Mouse (Mus musculus) hindbrain, postnatal 0 days (tissue): ENCODE data around the gene Coro7. TPM values are rescaled to one million over a fixed set of nuclear protein-coding genes. Genes with fewer than 3 reads are reported as not detected.

ENCODE experiments used
- ATAC-seq: fragments of 200-750 bp; cut with Nextera tagmentation; 2 replicates; pipeline ENCODE4 v1.8.0; 2017; ENCODE audit warnings: mild to moderate bottlenecking, moderate TSS enrichment, moderate library complexity
- DNase-seq: peaks from one replicate; pipeline ENCODE4 v3.0.0-alpha.2; 2015; ENCODE audit warnings: low spot score
- H3K27ac ChIP-seq: fragments of 300-500 bp; sonication (generic); 2 replicates; pipeline ENCODE4 v1.5.1; 2014; ENCODE audit warnings: mild to moderate bottlenecking
- H3K27me3 ChIP-seq: fragments of 300-500 bp; sonication (generic); 2 replicates; pipeline ENCODE4 v1.6.1; 2014; ENCODE audit warnings: low read length, mixed read lengths; ENCODE audit not compliant: insufficient read depth
- H3K36me3 ChIP-seq: fragments of 300-500 bp; sonication (generic); 2 replicates; pipeline ENCODE4 v1.6.1; 2014; ENCODE audit warnings: low read length, mixed read lengths; ENCODE audit not compliant: insufficient read depth
- H3K4me1 ChIP-seq: fragments of 300-500 bp; sonication (generic); 2 replicates; pipeline ENCODE4 v1.6.1; 2014; ENCODE audit warnings: antibody characterized with exemption, low read length, mixed read lengths; ENCODE audit not compliant: insufficient read depth
- H3K4me2 ChIP-seq: fragments of 300-500 bp; sonication (generic); 2 replicates; pipeline ENCODE4 v1.6.1; 2014; ENCODE audit warnings: low read depth, mild to moderate bottlenecking, low read length, moderate library complexity, mixed read lengths
- H3K4me3 ChIP-seq: fragments of 300-500 bp; sonication (generic); 2 replicates; pipeline ENCODE4 v1.5.1; 2014; ENCODE audit warnings: low read length
- H3K9ac ChIP-seq: fragments of 300-500 bp; sonication (generic); replicated peaks from 2 replicates; pipeline ENCODE4 v1.6.1; 2014; ENCODE audit warnings: mild to moderate bottlenecking, low read length, moderate library complexity, mixed read lengths
- H3K9me3 ChIP-seq: fragments of 300-500 bp; sonication (generic); 2 replicates; pipeline ENCODE4 v1.6.1; 2016; ENCODE audit warnings: low read length, mixed read lengths
- CTCF ChIP-seq: IDR thresholded peaks from 2 replicates; pipeline ENCODE4 v1.5.1; 2016; ENCODE audit warnings: antibody characterized with exemption, control low read depth, low read depth
- WGBS: fragments of 180-500 bp; shearing (Covaris S2); extraction: QIAGEN DNeasy Blood & Tissue Kit; methylation state at CpG from one replicate; pipeline ENCODE4 v1.1.7; 2014; 5-methylcytosine and 5-hydroxymethylcytosine counted together
- polyA plus RNA-seq: library from polyadenylated mRNA; unstranded; fragments of >200 nt; fragmentation: Nextera tagmentation; extraction: Ambion mirVana; gene quantifications from 2 replicates; pipeline ENCODE4 v1.2.1, GENCODE M21; 2015
- total RNA-seq: library from RNA; depleted of rRNA; stranded (reverse); fragments of >200 nt; gene quantifications from 2 replicates; pipeline ENCODE4 v1.2.3, GENCODE M21; 2014; rRNA removed

Gene Coro7
- total and polyA plus RNA-seq, 2 experiments from 2014 or later: 29.1 to 43.3 TPM

GRCm38 (mm10) chr16:4576873-4577272 lies 102.7 kb downstream of the Coro7 start:
- H3K27ac ChIP-seq: no peak overlapping the region
- no peaks in the 10 kb centered on the region for H3K9me3 ChIP-seq
- no peak overlapping the region for H3K4me3 ChIP-seq
- ATAC-seq (no peak), DNase-seq (no peak)
- no peaks in the 10 kb centered on the region for H3K27me3 ChIP-seq
- no peaks in the 10 kb centered on the region for H3K4me1 ChIP-seq
- H3K36me3 ChIP-seq: no peaks in the 10 kb centered on the region
- TF ChIP-seq CTCF: no peak
- no peak overlapping the region for H3K4me2 ChIP-seq
- WGBS: 62% methylated on average over 2 of the region's 2 CpGs
- no peak overlapping the region for H3K9ac ChIP-seq

Other genes starting within 250 kb of the Coro7 start
- gene Srl, start 138.0 kb downstream of the Coro7 start, total RNA-seq: 28.3 and 50.6 TPM in 2 replicates
- 8.7 and 10.6 TPM in 2 replicates for gene Srl, start 138.0 kb downstream of the Coro7 start, polyA plus RNA-seq
- 7.8 and 9.3 TPM in 2 replicates for gene Tfap4, start 119.9 kb downstream of the Coro7 start, total RNA-seq
- 7.0 and 7.6 TPM in 2 replicates for gene Tfap4, start 119.9 kb downstream of the Coro7 start, polyA plus RNA-seq
- gene Glis2, start 85.1 kb downstream of the Coro7 start, total RNA-seq: 25.8 and 28.2 TPM in 2 replicates
- gene Glis2, start 85.1 kb downstream of the Coro7 start, polyA plus RNA-seq: 12.0 and 12.5 TPM in 2 replicates
- gene Pam16, start 54.8 kb downstream of the Coro7 start, total RNA-seq: 25.4 and 88.3 TPM in 2 replicates
- 135 and 140 TPM in 2 replicates for gene Pam16, start 54.8 kb downstream of the Coro7 start, polyA plus RNA-seq
- gene Vasn, start 39.8 kb downstream of the Coro7 start, total RNA-seq: 18.4 and 18.8 TPM in 2 replicates
- gene Vasn, start 39.8 kb downstream of the Coro7 start, polyA plus RNA-seq: 6.1 and 7.3 TPM in 2 replicates
- gene Dnaja3, start 39.8 kb downstream of the Coro7 start, total RNA-seq: 49.6 and 50.6 TPM in 2 replicates
- gene Dnaja3, start 39.8 kb downstream of the Coro7 start, polyA plus RNA-seq: 52.9 and 54.3 TPM in 2 replicates
- 30.7 and 31.8 TPM in 2 replicates for gene Nmral1, start 39.6 kb upstream of the Coro7 start, total RNA-seq
- gene Nmral1, start 39.6 kb upstream of the Coro7 start, polyA plus RNA-seq: 33.1 and 35.4 TPM in 2 replicates
- 36.0 and 41.2 TPM in 2 replicates for gene Hmox2, start 46.6 kb upstream of the Coro7 start, total RNA-seq
- gene Hmox2, start 46.6 kb upstream of the Coro7 start, polyA plus RNA-seq: 93.4 and 101 TPM in 2 replicates
- gene Cdip1, start 110.5 kb upstream of the Coro7 start, total RNA-seq: 147 and 148 TPM in 2 replicates
- gene Cdip1, start 110.5 kb upstream of the Coro7 start, polyA plus RNA-seq: 133 and 135 TPM in 2 replicates
- 0.47 TPM in 1 of 2 replicates, not detected in the other for gene 4930562C15Rik, start 155.6 kb upstream of the Coro7 start, total RNA-seq
- 0.29 and 0.31 TPM in 2 replicates for gene 4930562C15Rik, start 155.6 kb upstream of the Coro7 start, polyA plus RNA-seq
- 37.6 and 38.8 TPM in 2 replicates for gene Ubald1, start 200.5 kb upstream of the Coro7 start, total RNA-seq
- gene Ubald1, start 200.5 kb upstream of the Coro7 start, polyA plus RNA-seq: 66.3 and 66.6 TPM in 2 replicates
- 217 and 235 TPM in 2 replicates for gene Mgrn1, start 206.5 kb upstream of the Coro7 start, total RNA-seq
- 123 and 126 TPM in 2 replicates for gene Mgrn1, start 206.5 kb upstream of the Coro7 start, polyA plus RNA-seq